Mouse (Mus musculus): ENCODE measurements around the gene Fat4.

DNA sequence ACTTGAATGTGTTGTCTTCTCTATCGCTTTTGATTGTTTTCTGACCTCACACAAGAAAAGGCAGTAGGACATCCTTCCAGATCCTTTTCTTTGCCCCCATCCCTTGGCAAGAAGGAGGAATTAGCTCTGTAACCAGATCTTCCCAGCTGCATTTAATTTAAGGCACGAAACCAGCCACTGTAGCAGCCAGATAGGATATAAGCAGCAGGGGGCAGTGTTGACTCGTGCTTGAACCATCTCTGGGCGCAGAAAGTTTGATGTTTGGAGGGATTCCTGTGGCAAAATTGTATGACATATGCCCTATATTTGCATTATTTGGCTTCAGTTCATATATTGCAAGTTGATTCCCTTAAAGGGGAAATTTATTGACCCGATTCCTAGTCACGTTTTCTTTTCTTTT lies 2.5 kb upstream of the Fat4 start:
- TF ChIP-seq EP300 (IDR thresholded peaks at IDR 0.05): no peak
- peak; percentile 92 for TF ChIP-seq CTCF (IDR thresholded peaks at IDR 0.05)
